Mouse (Mus musculus) cortical plate, adult 2 months (tissue): ENCODE measurements at regions not wholly inside any gene's neighbourhood (a gene's known extent, or its start where the extent isn't known, plus 50 kb on each side); places are given as distances from the start of the nearest gene placed in this dataset.

Experiments used
- H3K27ac ChIP-seq: fragments of 200-500 bp; 2 replicates; pipeline ENCODE4 v1.5.1; 2012; ENCODE audit warnings: low read length, control low read depth, inconsistent platforms; ENCODE audit not compliant: insufficient read depth
- H3K4me1 ChIP-seq: fragments of 200-500 bp; 2 replicates; pipeline ENCODE4 v1.6.1; 2011; ENCODE audit warnings: low read length; ENCODE audit not compliant: control insufficient read depth, insufficient read depth
- H3K4me3 ChIP-seq: fragments of 200-500 bp; 2 replicates; pipeline ENCODE4 v1.5.1; 2011; ENCODE audit warnings: mild to moderate bottlenecking, low read length, control low read depth; ENCODE audit not compliant: insufficient read depth
- CTCF ChIP-seq: fragments of 200-500 bp; IDR thresholded peaks from 2 replicates; pipeline ENCODE4 v1.5.1; 2011; ENCODE audit warnings: mild to moderate bottlenecking, control low read depth, low read length; ENCODE audit not compliant: insufficient read depth; ENCODE audit errors: extremely low read depth
- POLR2A ChIP-seq: fragments of 200-500 bp; IDR thresholded peaks from 2 replicates; pipeline ENCODE4 v1.6.1; 2011; ENCODE audit warnings: mild to moderate bottlenecking, low read length, control low read depth; ENCODE audit not compliant: insufficient read depth; ENCODE audit errors: extremely low read depth

- H3K4me1 ChIP-seq = no peaks in the 10 kb centered on the region
- H3K4me3 ChIP-seq = peak overlapping the region; percentile 26
- TF ChIP-seq POLR2A = 0 out of 2 replicates have a peak, but pooled peaks have one; percentile 22
- no peak for TF ChIP-seq CTCF
- no peak overlapping the region for H3K27ac ChIP-seq
Observed at GRCm38 (mm10) chr16:76680061-76680911, 306.7 kb upstream of the Nrip1 start.

DNA sequence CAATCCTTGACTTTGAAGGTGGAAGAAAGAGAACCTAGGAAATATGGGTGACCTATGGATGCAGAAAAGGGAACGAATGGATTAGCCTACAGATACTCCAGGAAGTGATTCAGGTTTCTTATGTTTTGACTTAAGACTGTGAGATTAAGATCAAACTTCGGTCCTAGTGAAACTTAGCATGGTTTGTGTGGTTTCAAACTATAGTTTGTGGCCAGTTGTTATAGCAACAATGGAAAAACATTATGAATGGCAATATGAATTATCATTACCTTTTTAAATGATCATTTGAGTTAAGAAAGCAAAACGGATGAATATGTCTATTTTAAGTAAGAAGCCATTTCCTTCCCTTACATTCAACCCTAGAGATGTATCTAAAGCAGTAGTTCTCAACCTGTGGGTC lies 305.3 kb upstream of the Nrip1 start:
- H3K4me1 ChIP-seq = no peaks in the 10 kb centered on the region
- H3K4me3 ChIP-seq = no peak overlapping the region
- H3K27ac ChIP-seq = no peak overlapping the region
- TF ChIP-seq CTCF (no peak), POLR2A (no peak)

- H3K4me1 ChIP-seq = no peaks in the 10 kb centered on the region
- H3K4me3 ChIP-seq = no peak overlapping the region
- TF ChIP-seq CTCF = no peak
- no peak for TF ChIP-seq POLR2A
- no peak overlapping the region for H3K27ac ChIP-seq
Observed at GRCm38 (mm10) chr16:76669795-76670194, 296.2 kb upstream of the Nrip1 start.

GRCm38 (mm10) chr16:76667046-76667445 lies 293.4 kb upstream of the Nrip1 start:
- Histone ChIP-seq H3K4me1 (no peaks in the 10 kb centered on the region), H3K27ac (no peak overlapping the region), H3K4me3 (no peak overlapping the region)
- TF ChIP-seq CTCF (no peak), POLR2A (no peak)

- Histone ChIP-seq H3K4me1 (no peaks in the 10 kb centered on the region), H3K4me3 (no peak overlapping the region), H3K27ac (no peak overlapping the region)
- TF ChIP-seq CTCF = no peak
- no peak for TF ChIP-seq POLR2A
Observed at GRCm38 (mm10) chr16:76655106-76655505, 281.5 kb upstream of the Nrip1 start.

DNA sequence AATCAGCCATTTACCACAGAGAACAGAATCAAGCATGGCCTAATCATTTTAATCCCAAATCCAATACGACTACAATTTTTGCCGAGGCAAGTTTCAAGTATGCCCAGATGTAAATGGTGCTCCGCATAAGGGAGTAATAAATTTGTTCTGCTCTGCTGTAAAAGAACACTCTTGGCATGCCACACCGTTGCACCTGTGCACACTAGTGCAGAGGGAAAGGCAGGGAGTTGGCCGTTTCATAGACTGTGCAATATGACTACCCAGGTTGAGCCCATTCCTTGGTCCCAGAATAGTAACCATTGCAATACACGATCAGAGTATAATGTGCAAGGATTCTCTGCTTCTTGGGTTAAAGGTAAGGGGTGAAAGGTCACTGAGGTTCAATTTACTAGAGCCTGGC lies 270.7 kb upstream of the Nrip1 start:
- TF ChIP-seq POLR2A = no peak
- TF ChIP-seq CTCF = no peak
- no peaks in the 10 kb centered on the region for H3K4me1 ChIP-seq
- no peak overlapping the region for H3K4me3 ChIP-seq
- no peak overlapping the region for H3K27ac ChIP-seq

GRCm38 (mm10) chr16:76643801-76644200 lies 270.2 kb upstream of the Nrip1 start:
- no peak overlapping the region for H3K4me3 ChIP-seq
- no peak overlapping the region for H3K27ac ChIP-seq
- TF ChIP-seq CTCF = no peak
- TF ChIP-seq POLR2A = no peak
- no peaks in the 10 kb centered on the region for H3K4me1 ChIP-seq

DNA sequence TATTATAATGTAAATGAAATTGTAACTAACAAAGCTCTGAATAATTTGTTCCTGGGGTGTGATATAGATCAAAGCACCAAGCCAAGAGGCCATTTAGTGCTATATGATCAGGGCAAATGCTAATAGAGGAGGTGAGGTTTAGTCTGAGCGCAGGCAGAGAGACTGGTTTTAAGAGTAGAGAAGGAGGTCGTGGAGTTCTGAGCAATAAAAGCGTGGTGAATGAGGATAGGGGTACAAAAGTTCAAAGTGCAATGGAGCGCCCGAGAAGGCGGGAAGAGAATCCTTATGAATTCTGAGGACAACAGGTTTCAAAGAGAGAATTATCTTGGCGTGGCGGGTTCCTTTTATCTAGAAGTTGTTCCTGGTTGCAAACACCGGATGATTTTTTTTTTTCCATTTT lies 261.5 kb upstream of the Nrip1 start:
- no peak for TF ChIP-seq CTCF

DNA sequence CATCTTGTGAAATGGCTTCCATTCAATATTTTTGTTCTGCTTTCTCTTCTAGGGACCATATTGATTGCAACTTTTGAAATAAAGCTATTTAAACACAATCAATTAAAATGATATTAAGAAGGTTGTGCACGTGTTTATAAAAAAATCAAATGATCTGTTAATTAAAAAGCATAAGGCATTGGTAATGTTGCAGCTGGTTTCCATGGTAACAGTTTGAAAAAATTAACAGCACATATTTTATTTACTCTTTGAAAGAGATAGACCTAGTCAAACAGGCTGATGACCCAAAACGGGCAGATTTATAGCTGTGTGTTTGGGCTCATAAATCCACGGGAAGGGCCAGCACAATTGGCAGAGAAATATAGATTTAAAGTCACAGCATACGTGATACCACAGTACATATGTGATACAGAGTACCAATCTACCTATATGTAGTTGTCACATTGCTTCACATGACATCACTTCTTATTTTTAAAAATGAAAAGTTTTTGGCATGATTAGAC lies 260.6 kb upstream of the Nrip1 start:
- TF ChIP-seq CTCF = no peak
- no peak for TF ChIP-seq POLR2A
- no peaks in the 10 kb centered on the region for H3K4me1 ChIP-seq
- no peak overlapping the region for H3K27ac ChIP-seq
- no peak overlapping the region for H3K4me3 ChIP-seq

More for the DNA sequence above, 261.5 kb upstream of the Nrip1 start:
- H3K27ac ChIP-seq = no peak overlapping the region
- no peaks in the 10 kb centered on the region for H3K4me1 ChIP-seq
- H3K4me3 ChIP-seq = no peak overlapping the region

DNA sequence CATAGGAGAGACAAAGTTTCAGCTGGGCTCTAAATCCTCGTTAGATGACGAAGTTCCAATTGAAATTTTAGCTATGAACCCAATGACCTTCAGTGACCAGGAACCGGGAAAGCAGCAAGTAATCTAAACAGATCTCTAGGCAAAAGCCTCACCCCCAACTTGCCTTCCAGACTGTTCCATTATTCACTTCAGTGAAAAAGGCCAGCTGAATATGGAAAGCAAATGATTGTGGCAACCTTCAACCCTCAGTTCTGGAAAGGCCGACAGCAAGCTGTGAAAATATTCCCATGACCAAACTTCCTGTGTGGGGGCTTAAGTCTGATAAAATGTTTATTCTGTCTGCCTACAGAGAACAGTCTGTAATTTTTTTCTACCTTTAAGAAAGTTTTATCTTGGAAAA lies 252.5 kb upstream of the Nrip1 start:
- TF ChIP-seq POLR2A (no peak), CTCF (no peak)
- Histone ChIP-seq H3K4me3 (no peak overlapping the region), H3K27ac (no peak overlapping the region), H3K4me1 (no peaks in the 10 kb centered on the region)

DNA sequence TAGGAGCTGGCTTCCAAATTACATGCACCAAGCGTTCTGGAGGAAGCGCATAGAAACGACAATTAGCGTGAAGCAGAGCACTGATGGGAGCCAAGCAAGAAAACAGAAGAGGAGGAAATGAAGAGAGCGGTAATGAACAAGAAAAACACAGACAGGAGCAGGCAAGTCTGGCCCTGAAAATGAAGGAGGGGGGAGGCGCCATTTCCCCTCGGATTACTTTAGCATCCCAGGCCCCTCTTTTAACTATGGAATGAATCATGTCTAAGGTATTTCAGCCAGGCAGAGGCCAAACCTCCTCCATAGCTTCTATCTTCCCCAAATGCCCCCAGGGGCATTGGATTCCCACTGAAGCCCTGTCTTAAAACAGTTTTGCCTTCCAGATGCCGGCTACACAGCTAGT lies 248.1 kb upstream of the Nrip1 start:
- Histone ChIP-seq H3K27ac (no peak overlapping the region), H3K4me1 (no peaks in the 10 kb centered on the region), H3K4me3 (no peak overlapping the region)
- no peak for TF ChIP-seq CTCF
- TF ChIP-seq POLR2A = no peak
